Mouse (Mus musculus): ENCODE measurements at regions not wholly inside any gene's neighbourhood (a gene's known extent, or its start where the extent isn't known, plus 50 kb on each side); places are given as distances from the start of the nearest gene placed in this dataset.

DNA sequence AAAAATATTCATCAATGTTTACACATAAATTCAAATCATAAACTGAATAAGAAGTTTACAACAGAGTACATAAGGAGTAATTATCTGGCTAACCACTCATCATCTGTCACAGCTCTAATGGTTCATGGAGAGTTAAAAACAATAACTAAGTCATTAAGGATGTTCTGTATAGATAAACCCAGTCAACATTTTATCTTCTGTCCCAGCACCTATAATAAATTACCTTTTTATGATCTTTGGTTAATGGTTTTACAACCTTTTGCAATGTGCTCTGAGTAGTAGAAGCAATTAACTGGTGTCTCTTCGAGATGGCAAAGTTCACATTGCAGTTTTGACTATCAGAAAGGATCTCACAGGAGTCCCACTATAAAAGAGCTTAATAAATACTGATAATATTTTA, 197.3 kb upstream of the Mettl25 start:
- no peak for TF ChIP-seq CTCF (conservative IDR thresholded peaks at IDR 0.05; ENCODE audit: low read length)
- TF ChIP-seq NANOG (IDR thresholded peaks at IDR 0.05; ENCODE audit: borderline replicate concordance, low read length): no peak

All from E14TG2a.4 (cell line).